Mouse (Mus musculus) kidney, adult 2 months (tissue): Measurements from ENCODE around the gene 1700042G07Rik.

ENCODE experiments used
- CTCF ChIP-seq: fragments of 200-500 bp; conservative IDR thresholded peaks from 2 replicates; pipeline ENCODE4 v1.5.1; 2011; ENCODE audit warnings: low read depth, mild to moderate bottlenecking, control low read depth, low read length, moderate library complexity, mixed read lengths; ENCODE audit not compliant: insufficient read depth, insufficient read length
- POLR2A ChIP-seq: fragments of 200-500 bp; IDR thresholded peaks from one replicate; pipeline ENCODE4 v1.6.1; 2011; ENCODE audit warnings: low read depth, low read length, control low read depth

DNA sequence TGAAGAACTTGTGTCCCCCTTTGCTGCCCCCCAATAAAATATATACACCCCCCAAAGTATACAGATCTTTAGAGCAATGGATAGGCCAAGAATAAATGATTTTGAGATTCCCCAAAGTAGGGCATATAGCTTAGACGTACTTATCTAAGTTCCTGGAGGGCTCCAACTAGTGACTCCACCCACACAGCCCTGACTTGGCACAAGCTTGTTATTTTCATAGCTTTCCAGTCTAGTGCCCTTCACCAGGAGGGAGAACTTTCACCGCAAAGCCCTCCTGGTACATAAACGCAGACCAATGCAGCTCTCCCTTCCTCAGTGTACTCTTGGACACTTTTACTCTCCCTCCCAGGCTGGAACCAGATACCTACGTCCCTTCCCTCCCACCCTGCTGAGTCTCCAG lies 11.0 kb upstream of the 1700042G07Rik start:
- TF ChIP-seq CTCF (no peak), POLR2A (no peak)
